In genomic region chr13:97550880-97551279, GRCm38 (mm10) we compare ENCODE assay signal across 18 mouse cellular contexts.
DNase-seq lines count a peak whose midpoint lies in the region; ATAC-seq and TF ChIP-seq lines count a peak whose summit lies in the region.
"Had no signal": no experiment of that assay in that cellular context is flagged by ENCODE, and none has a peak within 500 bp of the region (broad histone marks: within the 10 kb centered on the region; RNA-seq: fewer than 3 reads in every experiment).

No protein-coding gene starts in this region.

- no peak for DNase-seq in cerebellum, adult 9-10 months
- DNase-seq in 3134 (ENCODE audit: extremely low read depth, insufficient read length, low spot score) (peak; percentile 11), MN1 (ENCODE audit: low spot score) (peak; percentile 23)
- DNase-seq in T-cell, adult 2 months (ENCODE audit: low spot score): no peak
- DNase-seq in forebrain, embryonic 10.5 days (ENCODE audit: extremely low spot score, low spot score): no peak
- DNase-seq: adrenal gland, adult 8-10 months; gastrocnemius, adult 2 months; gastrocnemius, postnatal 25 days; heart, postnatal 10 days; heart, postnatal 4 days; kidney, adult 18-20 months had no signal

- TF ChIP-seq CTCF in cortical plate, adult 2 months (IDR thresholded peaks at IDR 0.05; ENCODE audit: extremely low read depth, insufficient read depth, low read length): no peak

- H3K36me3 ChIP-seq in forebrain, embryonic 10.5 days (replicated peaks): no peaks in the 10 kb centered on the region
- H3K36me3 ChIP-seq: embryonic facial prominence, embryonic 10.5 days; heart, embryonic 10.5 days; hindbrain, embryonic 13.5 days had no signal

- WGBS in forebrain, embryonic 10.5 days: 86% methylated on average over 3 of the region's 3 CpGs

- no peaks in the 10 kb centered on the region; the same call in 1 of the 2 replicates for H3K9me3 ChIP-seq in forebrain, embryonic 10.5 days
- H3K9me3 ChIP-seq: embryonic facial prominence, embryonic 10.5 days; heart, embryonic 10.5 days had no signal

- 0 out of 2 replicates have a peak, but pooled peaks have one; percentile 15 for ATAC-seq in cerebellum, adult (ENCODE audit: insufficient number of reproducible peaks, low FRiP score, low TSS enrichment)
- ATAC-seq: forebrain, embryonic 14.5 days; hindbrain, postnatal 0 days had no signal

- peak overlapping the region; percentile 84 for H3K27ac ChIP-seq in cortical plate, adult 2 months (ENCODE audit: insufficient read depth, low read length)
- H3K27ac ChIP-seq in forebrain, embryonic 10.5 days: no peak overlapping the region
- H3K27ac ChIP-seq: embryonic facial prominence, embryonic 10.5 days; gastrocnemius, adult 2 months; heart, embryonic 10.5 days; hindbrain, embryonic 13.5 days; hindbrain, postnatal 0 days had no signal

- TF ChIP-seq POLR2A in cortical plate, adult 2 months (IDR thresholded peaks at IDR 0.05; ENCODE audit: extremely low read depth, insufficient read depth, low read length): no peak

- H3K27me3 ChIP-seq in forebrain, embryonic 10.5 days (ENCODE audit: poor library complexity, severe bottlenecking): no peaks in the 10 kb centered on the region
- H3K27me3 ChIP-seq: hindbrain, embryonic 13.5 days had no signal

- peaks cover 7% of the 10 kb centered on the region; the same call in 1 of the 2 replicates for H3K4me1 ChIP-seq in cortical plate, adult 2 months (ENCODE audit: control insufficient read depth, insufficient read depth, low read length)
- peaks cover 39% of the 10 kb centered on the region for H3K4me1 ChIP-seq in forebrain, embryonic 10.5 days

- H3K4me3 ChIP-seq in cortical plate, adult 2 months (ENCODE audit: insufficient read depth, low read length): no peak overlapping the region
- no peak overlapping the region for H3K4me3 ChIP-seq in forebrain, embryonic 10.5 days
- H3K4me3 ChIP-seq: embryonic facial prominence, embryonic 10.5 days; gastrocnemius, adult 2 months; heart, embryonic 10.5 days; hindbrain, embryonic 13.5 days had no signal

Comparison
In these comparisons a context has a peak if more than half of its experiments do, and no peak if none do; other contexts are left out.
1. DNase-seq: peak in 3134 (single experiment) and MN1 (single experiment); none in cerebellum, adult 9-10 months (single experiment), T-cell, adult 2 months (single experiment) and forebrain, embryonic 10.5 days (single experiment).